Mouse (Mus musculus): ENCODE data around the gene Gm11032.

- TF ChIP-seq GATA1 (IDR thresholded peaks at IDR 0.05; ENCODE audit: borderline replicate concordance, low read length) (no peak), FLI1 (IDR thresholded peaks at IDR 0.05; ENCODE audit: low read length) (no peak)
Measured at GRCm38 (mm10) chr11:4633420-4633819, 13.6 kb downstream of the Gm11032 start.
